Mouse (Mus musculus) heart, postnatal 10 days (tissue): Measurements from ENCODE around the gene Irf2bpl. TPM values are rescaled to one million over a fixed set of nuclear protein-coding genes. Genes with fewer than 3 reads are reported as not detected.

ENCODE experiments used
- DNase-seq, 2 experiments: peaks; one replicate each; pipeline ENCODE4 v3.0.0; 2021
- intact Hi-C: fragments of 180-260 bp; cut with DNase I; formaldehyde crosslinking; loops from one replicate; pipeline ENCODE4 v1.15.1; 2025
- total RNA-seq, 2 experiments: library from RNA; stranded (reverse); gene quantifications; 2 replicates each; pipeline ENCODE4 v1.2.3; 2021

The Irf2bpl gene
- total RNA-seq, 2 experiments from 2014 or later = 60.3 to 67.5 TPM

- intact Hi-C loops = no loop called here
- no peak for DNase-seq
Measured at GRCm38 (mm10) chr12:86887381-86888129, 3.0 kb upstream of the Irf2bpl start.

DNA sequence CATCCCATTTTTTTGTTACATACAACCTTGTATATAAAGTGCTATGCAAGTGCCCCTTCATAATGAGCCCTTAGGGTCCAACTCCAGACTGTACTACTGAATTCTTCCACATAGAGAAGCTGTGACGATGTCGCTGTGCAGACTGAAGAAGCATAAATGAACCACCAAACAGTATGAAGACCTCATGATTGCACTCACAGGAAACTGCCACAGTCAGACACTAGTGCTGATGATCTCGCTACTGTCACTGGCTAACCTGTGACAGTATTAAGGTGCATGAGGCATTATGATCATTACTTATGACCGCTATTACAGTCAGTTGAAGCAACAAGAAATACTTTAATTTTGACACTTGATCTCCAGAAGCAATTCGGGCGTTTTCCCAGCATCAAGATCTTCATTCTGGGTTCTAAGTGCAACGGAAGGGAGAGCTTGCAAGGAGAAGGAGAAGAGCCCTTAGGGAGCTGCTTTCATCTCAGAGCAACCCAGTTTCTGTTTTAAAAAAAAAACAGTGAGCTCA, 1.9 kb upstream of the Irf2bpl start:
- intact Hi-C loops = no loop called here
- no peak for DNase-seq

DNA sequence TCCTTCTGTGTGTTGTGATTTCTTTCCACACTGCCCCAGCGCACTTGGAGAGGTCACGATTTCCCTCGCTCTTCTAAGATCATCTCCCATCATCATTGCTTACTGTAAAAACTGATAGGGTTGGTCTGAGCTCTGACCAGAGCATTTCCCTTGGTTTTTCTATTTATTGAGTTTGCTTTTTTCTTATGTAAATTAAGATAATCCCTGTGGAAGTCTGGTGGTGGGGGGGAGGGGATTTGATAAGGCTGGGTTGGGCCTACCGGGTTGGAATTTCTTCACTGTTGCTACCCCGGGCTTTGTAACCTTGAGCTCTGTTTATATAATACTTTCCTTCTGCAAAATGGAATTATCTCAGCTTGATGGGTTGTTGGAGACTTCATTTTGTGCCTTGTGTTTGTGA, 1.1 kb upstream of the Irf2bpl start:
- intact Hi-C loops = loop anchor here (2.0 kb wide), 1 partner anchor 87 kb away; no protein-coding TSS in a partner anchor
- DNase-seq = no peak

GRCm38 (mm10) chr12:86885336-86885735, 738 bp upstream of the Irf2bpl start:
- DNase-seq = no peak
- intact Hi-C loops = loop anchor here (2.0 kb wide), 1 partner anchor 87 kb away; no protein-coding TSS in a partner anchor

DNA sequence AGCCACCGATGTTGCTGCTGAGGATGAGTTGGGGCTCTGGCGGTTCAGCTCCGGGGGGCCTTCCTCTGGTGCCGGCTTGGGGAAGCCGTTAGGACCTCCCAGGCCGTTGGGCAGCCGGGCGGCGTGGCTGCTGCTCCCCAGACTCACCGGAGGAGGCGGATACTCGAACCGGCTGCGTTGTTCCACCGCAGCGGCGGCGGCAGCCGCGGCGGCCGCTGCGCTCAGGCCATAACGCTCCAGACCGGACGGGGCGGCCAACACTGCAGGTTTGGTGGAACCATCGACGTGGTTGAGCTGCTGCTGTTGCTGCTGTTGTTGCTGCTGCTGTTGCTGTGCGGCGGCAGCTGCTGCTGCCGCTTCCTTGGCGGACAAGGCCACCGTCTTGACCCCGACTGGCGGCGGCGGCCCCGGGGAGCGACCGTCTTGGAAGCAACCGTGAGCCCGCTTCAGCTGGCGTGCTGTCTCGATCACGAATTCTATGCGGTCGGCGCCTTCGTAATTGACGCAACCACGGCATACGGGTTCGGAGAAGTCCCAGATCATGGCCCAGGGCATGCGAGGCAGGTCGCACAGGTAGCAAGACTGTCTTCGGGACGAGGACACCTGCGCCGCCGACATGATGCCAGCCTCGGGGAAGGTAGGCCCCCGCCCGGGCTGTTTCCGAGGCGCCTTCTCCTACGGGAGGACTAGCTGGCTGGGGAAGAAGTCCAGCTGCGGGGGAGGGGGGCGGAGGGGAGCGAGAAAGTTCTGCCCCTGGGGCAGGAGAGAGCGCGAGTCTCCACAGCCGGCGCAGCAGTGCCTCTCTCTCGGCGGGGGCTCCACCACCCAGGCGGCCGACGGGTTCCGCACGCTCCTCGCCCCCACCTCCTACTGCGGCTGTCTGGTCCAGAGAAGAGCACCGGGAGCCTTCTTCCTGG, 1.1 kb downstream of the Irf2bpl start:
- intact Hi-C loops = loop anchor here (2.0 kb wide), 4 partner anchors 27 to 85 kb away; no protein-coding TSS in a partner anchor

DNA sequence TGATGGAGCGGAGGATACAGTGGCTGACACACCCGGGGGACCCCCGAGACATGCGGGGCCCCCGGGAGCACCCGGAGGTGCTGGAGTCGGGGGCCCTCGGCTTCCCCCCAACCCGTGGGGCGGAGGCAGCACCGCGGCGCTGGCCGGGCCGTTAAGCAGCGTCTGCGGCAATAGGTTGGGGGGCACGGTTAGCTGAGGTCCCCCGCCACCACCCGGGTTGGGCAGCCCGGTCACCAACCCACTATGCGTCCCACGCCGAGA, 1.6 kb downstream of the Irf2bpl start:
- no peak for DNase-seq
- intact Hi-C loops = loop anchor here (2.0 kb wide), 3 partner anchors 26 to 58 kb away; no protein-coding TSS in a partner anchor

More for the DNA sequence above, 1.1 kb downstream of the Irf2bpl start:
- peak; percentile 75 to 82 for DNase-seq

DNA sequence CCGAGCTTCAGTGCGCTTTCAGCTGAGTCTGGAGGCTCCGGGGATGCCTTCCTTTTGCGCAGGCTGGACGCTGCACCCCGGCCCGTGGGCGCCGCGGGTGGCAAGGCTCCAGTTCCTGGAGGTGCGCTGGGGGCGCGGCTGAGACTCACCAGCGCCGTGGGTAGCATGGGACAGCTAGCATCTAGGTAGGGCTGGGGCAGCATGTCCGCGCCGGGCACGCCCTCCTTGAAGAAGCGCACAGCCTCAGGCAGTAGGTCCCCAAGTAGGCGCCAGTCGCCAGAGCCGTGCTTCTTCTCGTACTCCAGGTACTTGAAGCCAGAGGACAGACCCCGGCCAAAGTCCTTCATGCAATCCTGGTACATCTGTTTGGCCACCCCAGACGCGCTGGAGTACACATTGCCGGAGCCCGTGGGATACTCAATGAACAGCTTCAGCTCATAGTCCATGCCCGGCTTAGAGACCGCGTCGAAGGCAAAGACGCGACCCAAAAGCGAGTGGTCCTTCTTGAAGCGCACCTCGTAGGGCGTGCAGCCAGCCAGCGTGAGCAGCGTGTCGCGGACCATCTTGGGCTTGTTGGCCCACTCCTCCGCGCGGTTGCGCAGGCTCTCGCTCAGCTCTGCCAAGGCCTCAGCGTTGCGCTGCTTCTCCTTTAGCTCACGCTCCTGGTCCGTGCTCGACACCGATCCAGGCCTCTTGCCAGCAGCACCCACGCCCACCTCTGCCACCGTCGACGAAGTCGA, 2.1 kb downstream of the Irf2bpl start:
- DNase-seq = peak; percentile 82 to 84
- intact Hi-C loops = loop anchor here (2.0 kb wide), 3 partner anchors 26 to 58 kb away; no protein-coding TSS in a partner anchor

- intact Hi-C loops = loop anchor here (2.0 kb wide), 3 partner anchors 25 to 57 kb away; no protein-coding TSS in a partner anchor
Measured at GRCm38 (mm10) chr12:86881809-86882278, 2.8 kb downstream of the Irf2bpl start.

GRCm38 (mm10) chr12:86880090-86880723, 4.4 kb downstream of the Irf2bpl start:
- DNase-seq = no peak
- intact Hi-C loops = no loop called here

More at GRCm38 (mm10) chr12:86881809-86882278, 2.8 kb downstream of the Irf2bpl start:
- peak; percentile 42 to 66 for DNase-seq

DNA sequence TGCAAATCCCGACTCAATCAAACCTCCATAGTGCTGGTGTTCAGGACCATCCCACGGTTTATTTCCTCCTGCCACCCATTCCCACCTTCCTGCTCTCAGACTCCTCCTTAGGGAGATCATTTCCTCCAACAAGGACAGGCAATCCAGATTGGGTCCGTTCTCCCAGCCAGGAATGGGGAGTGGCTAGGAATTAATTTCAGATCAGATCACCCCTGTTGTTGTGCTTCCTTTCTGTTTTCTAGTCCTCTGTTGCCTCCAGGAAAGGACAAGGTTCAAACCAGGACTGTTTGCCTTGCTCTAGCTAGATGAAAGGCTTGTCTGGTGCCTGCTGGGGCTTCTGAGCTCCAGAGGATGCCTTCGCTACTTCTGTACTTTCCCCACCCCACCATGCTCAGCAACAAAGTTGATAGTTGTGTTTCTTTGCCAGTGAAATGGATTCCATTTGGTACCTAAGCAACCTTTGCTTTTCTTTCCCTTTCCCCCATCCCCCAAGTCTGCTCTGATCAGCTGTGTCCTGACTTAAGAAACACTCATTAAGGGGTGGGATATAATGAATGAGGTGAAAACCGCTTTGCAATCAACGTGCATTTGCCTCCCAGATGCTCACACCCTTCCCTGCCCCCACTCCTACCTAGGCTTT, 5.0 kb downstream of the Irf2bpl start:
- peak in 1 of 2 experiments; percentile 53 for DNase-seq

GRCm38 (mm10) chr12:86878426-86879353, 5.9 kb downstream of the Irf2bpl start:
- intact Hi-C loops = no loop called here
- DNase-seq = peak; percentile 40 to 56

More for the DNA sequence above, 5.0 kb downstream of the Irf2bpl start:
- intact Hi-C loops = no loop called here

DNA sequence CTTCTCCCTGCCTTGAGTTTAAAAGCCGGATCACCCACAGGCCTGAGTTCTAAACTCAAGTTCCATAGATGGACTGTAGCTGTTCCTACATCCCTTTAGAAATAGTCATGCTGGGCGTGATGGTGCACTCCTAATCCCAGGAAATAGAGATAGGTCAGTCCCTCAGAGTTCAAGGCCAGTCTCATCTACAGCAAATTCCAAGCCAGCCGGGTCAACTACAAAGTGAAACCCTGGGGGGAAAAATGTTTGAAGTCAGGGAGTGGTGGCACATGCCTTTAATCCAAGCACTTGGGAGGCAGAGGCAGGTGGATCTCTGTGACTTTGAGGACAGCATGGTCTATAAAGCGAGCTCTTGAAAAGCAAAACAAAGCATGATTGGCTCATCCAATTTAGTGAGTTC, 7.6 kb downstream of the Irf2bpl start:
- intact Hi-C loops = no loop called here
- DNase-seq = no peak

GRCm38 (mm10) chr12:86876116-86876515, 8.5 kb downstream of the Irf2bpl start:
- intact Hi-C loops = no loop called here
- no peak for DNase-seq

DNA sequence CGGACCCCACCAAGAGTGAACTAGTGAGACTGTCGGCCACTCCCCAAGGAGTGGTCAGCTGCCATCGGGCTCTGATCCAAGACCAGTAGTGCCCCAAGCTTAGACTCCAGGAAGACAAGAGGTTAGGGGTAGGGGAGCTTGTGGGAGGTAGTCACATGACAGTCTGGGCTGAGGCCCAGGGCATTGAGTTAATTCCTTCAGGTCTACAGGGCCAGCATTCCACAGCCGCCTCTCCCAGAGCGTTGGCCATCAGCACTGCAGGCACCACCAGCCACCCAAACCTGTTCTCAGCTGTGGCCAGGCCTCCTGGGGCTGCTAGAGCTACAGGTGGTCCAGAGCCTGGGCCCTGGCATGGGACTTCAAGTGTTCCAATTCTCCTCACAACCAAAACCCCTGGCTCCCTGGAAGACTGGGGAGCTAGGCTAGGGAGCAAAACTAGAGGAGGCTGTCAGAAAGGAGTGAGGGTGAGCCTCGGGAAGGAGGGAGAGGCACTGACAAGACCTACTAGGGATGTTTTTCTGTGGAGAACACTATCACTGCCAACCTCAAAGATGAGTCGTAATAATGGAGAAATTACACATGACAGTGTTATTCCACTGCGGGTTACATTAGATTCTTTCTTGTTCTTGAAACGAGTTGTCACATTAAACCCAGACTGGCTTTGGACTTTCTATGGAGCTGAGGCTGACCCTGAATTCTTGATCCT, 12.1 kb downstream of the Irf2bpl start:
- intact Hi-C loops = no loop called here
- DNase-seq = peak; percentile 76 to 79

- no peak for DNase-seq
- intact Hi-C loops = no loop called here
Measured at GRCm38 (mm10) chr12:86871666-86872334, 12.8 kb downstream of the Irf2bpl start.

DNA sequence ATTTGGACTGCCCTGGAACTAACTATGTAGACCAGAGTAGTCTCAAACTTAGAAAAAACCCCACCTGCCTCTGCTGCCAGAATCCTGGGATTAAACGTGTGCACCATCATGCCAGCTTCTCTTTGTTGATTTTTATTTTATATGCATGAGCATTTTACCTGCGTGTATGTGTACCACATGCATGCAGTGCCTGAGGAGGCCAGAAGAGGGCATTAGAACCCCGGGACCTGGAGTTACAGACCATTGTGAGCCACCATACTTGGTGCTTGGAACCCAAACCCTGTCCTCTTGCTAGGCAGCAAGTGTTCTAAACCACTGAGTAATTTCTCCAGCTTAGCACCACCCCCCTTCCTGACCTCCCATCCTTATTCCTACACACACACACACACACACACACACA, 13.6 kb downstream of the Irf2bpl start:
- intact Hi-C loops = no loop called here
- no peak for DNase-seq

DNA sequence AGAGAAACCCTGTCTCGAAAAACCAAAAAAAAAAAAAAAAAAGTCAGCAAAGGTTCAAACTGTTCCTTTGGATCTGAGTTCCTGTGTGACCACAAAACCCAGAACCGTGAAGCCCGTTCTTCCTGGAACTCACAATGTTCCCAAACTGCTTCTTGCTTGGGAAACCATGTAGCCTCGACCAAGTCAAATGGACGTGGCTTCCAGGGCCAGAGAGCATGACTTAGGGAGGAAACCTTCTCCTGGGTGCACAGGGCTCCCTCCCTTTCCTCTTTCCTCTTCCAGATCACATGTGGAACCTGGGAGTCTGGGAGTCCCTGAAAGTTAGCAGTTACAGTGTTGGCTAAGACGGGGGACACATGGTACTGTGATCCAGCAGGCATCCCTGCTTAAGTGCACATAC, 14.8 kb downstream of the Irf2bpl start:
- intact Hi-C loops = no loop called here
- DNase-seq = no peak
